In genomic region chr14:105397467-105397866, GRCm38 (mm10) we compare ENCODE assay signal across 9 mouse cellular contexts.
DNase-seq lines count a peak whose midpoint lies in the region; ATAC-seq and TF ChIP-seq lines count a peak whose summit lies in the region.
"Had no signal": no experiment of that assay in that cellular context is flagged by ENCODE, and none has a peak within 500 bp of the region (broad histone marks: within the 10 kb centered on the region; RNA-seq: fewer than 3 reads in every experiment).

No protein-coding gene starts in this region.

- H3K4me2 ChIP-seq in embryonic facial prominence, embryonic 15.5 days (replicated peaks): 0 out of 2 replicates have a peak overlapping the region, but pooled peaks have one; percentile 8
- peak overlapping the region; percentile 44 for H3K4me2 ChIP-seq in heart, embryonic 12.5 days
- H3K4me2 ChIP-seq in kidney, postnatal 0 days (ENCODE audit: low read length): peak overlapping the region; percentile 24
- H3K4me2 ChIP-seq in liver, embryonic 11.5 days: no peak overlapping the region; the same call in 1 of the 2 replicates
- H3K4me2 ChIP-seq in neural tube, embryonic 14.5 days (ENCODE audit: low read depth, low read length): no peak overlapping the region

- TF ChIP-seq POLR2A in thymus, adult 2 months (IDR thresholded peaks at IDR 0.05; ENCODE audit: control insufficient read depth, extremely low read depth, insufficient read depth, low read length, poor library complexity): no peak

- peak; percentile 9 for TF ChIP-seq CTCF in C2C12 (IDR thresholded peaks at IDR 0.05; ENCODE audit: control insufficient read depth, insufficient read depth, insufficient read length)
- peak; percentile 93 for TF ChIP-seq CTCF in kidney, postnatal 0 days (IDR thresholded peaks at IDR 0.05; ENCODE audit: low read depth)
- TF ChIP-seq CTCF in thymus, adult 2 months (IDR thresholded peaks at IDR 0.05; ENCODE audit: borderline replicate concordance, control insufficient read depth, extremely low read depth, insufficient read depth, low read length, poor library complexity): no peak

- H3K27me3 ChIP-seq in C2C12 (ENCODE audit: control insufficient read depth, insufficient read depth, insufficient read length): no peaks in the 10 kb centered on the region
- no peaks in the 10 kb centered on the region for H3K27me3 ChIP-seq in embryonic facial prominence, embryonic 15.5 days
- no peaks in the 10 kb centered on the region for H3K27me3 ChIP-seq in heart, embryonic 12.5 days (replicated peaks)
- H3K27me3 ChIP-seq in kidney, postnatal 0 days (ENCODE audit: insufficient read depth, low read length): no peaks in the 10 kb centered on the region
- H3K27me3 ChIP-seq in liver, embryonic 11.5 days (replicated peaks; ENCODE audit: control insufficient read depth, insufficient read depth, low read length): no peaks in the 10 kb centered on the region
- H3K27me3 ChIP-seq in neural tube, embryonic 14.5 days (ENCODE audit: control insufficient read depth, insufficient read depth, low read length): no peaks in the 10 kb centered on the region
- no peaks in the 10 kb centered on the region for H3K27me3 ChIP-seq in thymus, adult 2 months (ENCODE audit: control insufficient read depth, insufficient read depth, low read length)

- H3K9me3 ChIP-seq in embryonic facial prominence, embryonic 15.5 days (replicated peaks): no peaks in the 10 kb centered on the region
- no peaks in the 10 kb centered on the region for H3K9me3 ChIP-seq in heart, embryonic 12.5 days (replicated peaks)
- H3K9me3 ChIP-seq in kidney, postnatal 0 days (replicated peaks; ENCODE audit: low read length): no peaks in the 10 kb centered on the region
- H3K9me3 ChIP-seq in liver, embryonic 11.5 days (ENCODE audit: control insufficient read depth, low read length): no peaks in the 10 kb centered on the region
- H3K9me3 ChIP-seq in neural tube, embryonic 14.5 days (ENCODE audit: control insufficient read depth, low read length): no peaks in the 10 kb centered on the region

- peak overlapping the region; percentile 14 for H3ac ChIP-seq in C2C12 (ENCODE audit: control insufficient read depth, insufficient read length, low read depth)

- WGBS in embryonic facial prominence, embryonic 15.5 days: 17% methylated on average over 8 of the region's 8 CpGs
- WGBS in heart, embryonic 12.5 days: 18% methylated on average over 8 of the region's 8 CpGs
- WGBS in kidney, postnatal 0 days: 16% methylated on average over 8 of the region's 8 CpGs
- WGBS in liver, embryonic 11.5 days: 25% methylated on average over 8 of the region's 8 CpGs
- 36% methylated on average over 8 of the region's 8 CpGs for WGBS in neural tube, embryonic 14.5 days
- 30% methylated on average over 8 of the region's 8 CpGs for WGBS in thymus, adult 2 months

- H3K27ac ChIP-seq in embryonic facial prominence, embryonic 15.5 days (replicated peaks): 0 out of 2 replicates have a peak overlapping the region, but pooled peaks have one; percentile 28
- peak overlapping the region; percentile 10; the same call in 1 of the 2 replicates for H3K27ac ChIP-seq in heart, embryonic 12.5 days (ENCODE audit: poor library complexity, severe bottlenecking)
- H3K27ac ChIP-seq in kidney, postnatal 0 days: no peak overlapping the region
- no peak overlapping the region for H3K27ac ChIP-seq in liver, embryonic 11.5 days (ENCODE audit: low read depth, low read length)
- no peak overlapping the region for H3K27ac ChIP-seq in neural tube, embryonic 14.5 days (ENCODE audit: low read depth, low read length)
- H3K27ac ChIP-seq in thymus, adult 2 months (ENCODE audit: control insufficient read depth, insufficient read depth, low read length): no peak overlapping the region

- no peak for ATAC-seq in embryonic facial prominence, embryonic 15.5 days (ENCODE audit: insufficient number of reproducible peaks, low FRiP score, low TSS enrichment, low read depth)
- ATAC-seq in heart, embryonic 12.5 days (ENCODE audit: insufficient number of reproducible peaks, low FRiP score): no peak
- ATAC-seq in kidney, postnatal 0 days (replicated peaks; ENCODE audit: low FRiP score, low read depth): no peak
- ATAC-seq in liver, embryonic 11.5 days (replicated peaks; ENCODE audit: low FRiP score): peak; percentile 51
- ATAC-seq in neural tube, embryonic 14.5 days (ENCODE audit: low read depth): peak; percentile 81; the same call in 1 of the 2 replicates

- peaks cover 8% of the 10 kb centered on the region for H3K4me1 ChIP-seq in embryonic facial prominence, embryonic 15.5 days
- peaks cover 28% of the 10 kb centered on the region for H3K4me1 ChIP-seq in heart, embryonic 12.5 days (replicated peaks)
- H3K4me1 ChIP-seq in kidney, postnatal 0 days (replicated peaks; ENCODE audit: insufficient read depth, low read length): no peaks in the 10 kb centered on the region
- no peaks in the 10 kb centered on the region for H3K4me1 ChIP-seq in liver, embryonic 11.5 days (replicated peaks; ENCODE audit: control insufficient read depth, insufficient read depth, low read length)
- H3K4me1 ChIP-seq in neural tube, embryonic 14.5 days (ENCODE audit: control insufficient read depth, insufficient read depth, low read length): no peaks in the 10 kb centered on the region
- H3K4me1 ChIP-seq in thymus, adult 2 months (replicated peaks; ENCODE audit: control insufficient read depth, insufficient read depth, low read length): no peaks in the 10 kb centered on the region

- H3K79me2 ChIP-seq in C2C12 (ENCODE audit: control insufficient read depth, insufficient read depth): no peaks in the 10 kb centered on the region

- no peaks in the 10 kb centered on the region for H3K79me3 ChIP-seq in C2C12 (ENCODE audit: low read depth)

- DNase-seq in adrenal gland, postnatal 4 days (ENCODE audit: low spot score in 2 of 2): peak; percentile 33 to 61
- DNase-seq in kidney, postnatal 0 days (ENCODE audit: low spot score): peak; percentile 92
- DNase-seq in liver, embryonic 11.5 days (ENCODE audit: low spot score): peak; percentile 46
- peak; percentile 64 for DNase-seq in thymus, adult 2 months

- no peak overlapping the region for H3K4me3 ChIP-seq in C2C12 (ENCODE audit: insufficient read depth, poor library complexity, severe bottlenecking)
- H3K4me3 ChIP-seq in embryonic facial prominence, embryonic 15.5 days (replicated peaks): no peak overlapping the region
- H3K4me3 ChIP-seq in heart, embryonic 12.5 days: 0 out of 2 replicates have a peak overlapping the region, but pooled peaks have one; percentile 13
- no peak overlapping the region for H3K4me3 ChIP-seq in kidney, postnatal 0 days (replicated peaks; ENCODE audit: low read depth, low read length)
- H3K4me3 ChIP-seq in liver, embryonic 11.5 days (ENCODE audit: low read depth, low read length): no peak overlapping the region
- H3K4me3 ChIP-seq in neural tube, embryonic 14.5 days (ENCODE audit: low read depth, low read length): no peak overlapping the region
- no peak overlapping the region for H3K4me3 ChIP-seq in thymus, adult 2 months (ENCODE audit: control insufficient read depth, insufficient read depth, low read length)
- H3K4me3 ChIP-seq: erythroblast, embryonic 14.5 days had no signal

- H3K36me3 ChIP-seq in C2C12 (ENCODE audit: control insufficient read depth, insufficient read depth): no peaks in the 10 kb centered on the region
- no peaks in the 10 kb centered on the region for H3K36me3 ChIP-seq in embryonic facial prominence, embryonic 15.5 days
- no peaks in the 10 kb centered on the region for H3K36me3 ChIP-seq in heart, embryonic 12.5 days
- H3K36me3 ChIP-seq in kidney, postnatal 0 days (ENCODE audit: insufficient read depth, low read length): no peaks in the 10 kb centered on the region
- H3K36me3 ChIP-seq in liver, embryonic 11.5 days (ENCODE audit: control insufficient read depth, insufficient read depth, low read length): no peaks in the 10 kb centered on the region
- H3K36me3 ChIP-seq in neural tube, embryonic 14.5 days (ENCODE audit: control insufficient read depth, insufficient read depth, low read length): no peaks in the 10 kb centered on the region
- H3K36me3 ChIP-seq in thymus, adult 2 months (ENCODE audit: control insufficient read depth, insufficient read depth, low read length): no peaks in the 10 kb centered on the region

- no peak overlapping the region for H3K9ac ChIP-seq in embryonic facial prominence, embryonic 15.5 days
- 0 out of 2 replicates have a peak overlapping the region, but pooled peaks have one; percentile 15 for H3K9ac ChIP-seq in heart, embryonic 12.5 days
- no peak overlapping the region for H3K9ac ChIP-seq in kidney, postnatal 0 days (ENCODE audit: low read depth, low read length)
- H3K9ac ChIP-seq in liver, embryonic 11.5 days (ENCODE audit: low read depth, low read length): no peak overlapping the region
- H3K9ac ChIP-seq in neural tube, embryonic 14.5 days (replicated peaks; ENCODE audit: low read depth, low read length): no peak overlapping the region

TF ChIP-seq in C2C12, 6 proteins besides CTCF, POLR2A, EP300 and RAD21:
- TF ChIP-seq USF1 (IDR thresholded peaks at IDR 0.05; ENCODE audit: low read depth) (no peak), FOSL1 (IDR thresholded peaks at IDR 0.05; ENCODE audit: insufficient read depth, low read length, poor library complexity, severe bottlenecking) (no peak), MYOG (IDR thresholded peaks at IDR 0.05; ENCODE audit: control insufficient read depth, extremely low read depth, insufficient read length) (no peak)

Comparison
In these comparisons a context has a peak if more than half of its experiments do, and no peak if none do; other contexts are left out.
1. ATAC-seq: peak in liver, embryonic 11.5 days (single experiment) and neural tube, embryonic 14.5 days (single experiment); none in embryonic facial prominence, embryonic 15.5 days (single experiment), heart, embryonic 12.5 days (single experiment) and kidney, postnatal 0 days (single experiment).
2. H3K27ac ChIP-seq: peak in embryonic facial prominence, embryonic 15.5 days (single experiment) and heart, embryonic 12.5 days (single experiment); none in kidney, postnatal 0 days (single experiment), liver, embryonic 11.5 days (single experiment), neural tube, embryonic 14.5 days (single experiment) and thymus, adult 2 months (single experiment).
3. H3K4me2 ChIP-seq: peak in embryonic facial prominence, embryonic 15.5 days (single experiment), heart, embryonic 12.5 days (single experiment) and kidney, postnatal 0 days (single experiment); none in liver, embryonic 11.5 days (single experiment) and neural tube, embryonic 14.5 days (single experiment).
4. Peak in every context shown above with its lines, with median percentiles within 50 percentile points of each other: DNase-seq.